Mouse (Mus musculus): ENCODE data around the gene Olfr329-ps. TPM values are rescaled to one million over a fixed set of nuclear protein-coding genes. Genes with fewer than 3 reads are reported as not detected.

The Olfr329-ps gene
- polyA plus RNA-seq (2012; rRNA removed): 0.26 and 0.56 TPM in 2 replicates

- H3K36me3 ChIP-seq (ENCODE audit: control insufficient read depth, insufficient read depth, low read length): no peaks in the 10 kb centered on the region
- no peaks in the 10 kb centered on the region for H3K27me3 ChIP-seq (ENCODE audit: control insufficient read depth, insufficient read depth, low read length)
- no peaks in the 10 kb centered on the region for H3K4me1 ChIP-seq (ENCODE audit: control insufficient read depth, insufficient read depth, low read length)
- H3K27ac ChIP-seq (ENCODE audit: control insufficient read depth, insufficient read depth, low read depth, low read length): no peak within 1 kb of the TSS
- H3K4me3 ChIP-seq (ENCODE audit: control insufficient read depth, low read depth, low read length): no peak within 1 kb of the TSS
- TF ChIP-seq CTCF (IDR thresholded peaks at IDR 0.05; ENCODE audit: control insufficient read depth, insufficient read depth, insufficient replicate concordance, low read depth, low read length) (no peak), POLR2A (IDR thresholded peaks at IDR 0.05; ENCODE audit: control insufficient read depth, low read depth, low read length) (no peak)
These were observed at the start of gene Olfr329-ps for GRCm38 (mm10) chr11:58546322-58546721. Gene Olfr329-ps (minus strand): TSS chr11:58546422.

GRCm38 (mm10) chr11:58594814-58595213 lies 48.6 kb upstream of the Olfr329-ps start, which contains the start of gene Olfr324:
Gene Olfr324 (plus strand): TSS chr11:58595114.
- Histone ChIP-seq H3K4me3 (ENCODE audit: control insufficient read depth, low read depth, low read length) (no peak within 1 kb of the TSS), H3K27me3 (ENCODE audit: control insufficient read depth, insufficient read depth, low read length) (no peaks in the 10 kb centered on the region), H3K27ac (ENCODE audit: control insufficient read depth, insufficient read depth, low read depth, low read length) (no peak within 1 kb of the TSS), H3K4me1 (ENCODE audit: control insufficient read depth, insufficient read depth, low read length) (no peaks in the 10 kb centered on the region), H3K36me3 (ENCODE audit: control insufficient read depth, insufficient read depth, low read length) (no peaks in the 10 kb centered on the region)
- TF ChIP-seq CTCF (IDR thresholded peaks at IDR 0.05; ENCODE audit: control insufficient read depth, insufficient read depth, insufficient replicate concordance, low read depth, low read length) (no peak), POLR2A (IDR thresholded peaks at IDR 0.05; ENCODE audit: control insufficient read depth, low read depth, low read length) (no peak)

- no peak overlapping the region for H3K27ac ChIP-seq (ENCODE audit: control insufficient read depth, insufficient read depth, low read depth, low read length)
- no peak overlapping the region for H3K4me3 ChIP-seq (ENCODE audit: control insufficient read depth, low read depth, low read length)
- H3K36me3 ChIP-seq (ENCODE audit: control insufficient read depth, insufficient read depth, low read length): no peaks in the 10 kb centered on the region
- H3K4me1 ChIP-seq (ENCODE audit: control insufficient read depth, insufficient read depth, low read length): no peaks in the 10 kb centered on the region
- TF ChIP-seq POLR2A (IDR thresholded peaks at IDR 0.05; ENCODE audit: control insufficient read depth, low read depth, low read length): no peak
- TF ChIP-seq CTCF (IDR thresholded peaks at IDR 0.05; ENCODE audit: control insufficient read depth, insufficient read depth, insufficient replicate concordance, low read depth, low read length): no peak
- no peaks in the 10 kb centered on the region for H3K27me3 ChIP-seq (ENCODE audit: control insufficient read depth, insufficient read depth, low read length)
These were observed 42.5 kb upstream of the Olfr329-ps start for GRCm38 (mm10) chr11:58588620-58589250.

- TF ChIP-seq POLR2A (IDR thresholded peaks at IDR 0.05; ENCODE audit: control insufficient read depth, low read depth, low read length): no peak
- peak; percentile 30; the same call in 1 of the 2 replicates for TF ChIP-seq CTCF (IDR thresholded peaks at IDR 0.05; ENCODE audit: control insufficient read depth, insufficient read depth, insufficient replicate concordance, low read depth, low read length)
- Histone ChIP-seq H3K36me3 (ENCODE audit: control insufficient read depth, insufficient read depth, low read length) (no peaks in the 10 kb centered on the region), H3K4me1 (ENCODE audit: control insufficient read depth, insufficient read depth, low read length) (no peaks in the 10 kb centered on the region), H3K27me3 (ENCODE audit: control insufficient read depth, insufficient read depth, low read length) (no peaks in the 10 kb centered on the region), H3K27ac (ENCODE audit: control insufficient read depth, insufficient read depth, low read depth, low read length) (no peak overlapping the region), H3K4me3 (ENCODE audit: control insufficient read depth, low read depth, low read length) (no peak overlapping the region)
These were observed 41.7 kb upstream of the Olfr329-ps start for GRCm38 (mm10) chr11:58587898-58588348.

- no peak overlapping the region for H3K27ac ChIP-seq (ENCODE audit: control insufficient read depth, insufficient read depth, low read depth, low read length)
- H3K4me1 ChIP-seq (ENCODE audit: control insufficient read depth, insufficient read depth, low read length): no peaks in the 10 kb centered on the region
- H3K27me3 ChIP-seq (ENCODE audit: control insufficient read depth, insufficient read depth, low read length): no peaks in the 10 kb centered on the region
- no peak overlapping the region for H3K4me3 ChIP-seq (ENCODE audit: control insufficient read depth, low read depth, low read length)
- no peak for TF ChIP-seq POLR2A (IDR thresholded peaks at IDR 0.05; ENCODE audit: control insufficient read depth, low read depth, low read length)
- TF ChIP-seq CTCF (IDR thresholded peaks at IDR 0.05; ENCODE audit: control insufficient read depth, insufficient read depth, insufficient replicate concordance, low read depth, low read length): no peak
- H3K36me3 ChIP-seq (ENCODE audit: control insufficient read depth, insufficient read depth, low read length): no peaks in the 10 kb centered on the region
These were observed 32.4 kb upstream of the Olfr329-ps start for GRCm38 (mm10) chr11:58578636-58579035.

GRCm38 (mm10) chr11:58577430-58577829 lies 31.2 kb upstream of the Olfr329-ps start, which contains the start of gene Olfr325:
Gene Olfr325 (plus strand): TSS chr11:58577730.
- TF ChIP-seq CTCF (IDR thresholded peaks at IDR 0.05; ENCODE audit: control insufficient read depth, insufficient read depth, insufficient replicate concordance, low read depth, low read length) (no peak), POLR2A (IDR thresholded peaks at IDR 0.05; ENCODE audit: control insufficient read depth, low read depth, low read length) (no peak)
- Histone ChIP-seq H3K27ac (ENCODE audit: control insufficient read depth, insufficient read depth, low read depth, low read length) (no peak within 1 kb of the TSS), H3K4me1 (ENCODE audit: control insufficient read depth, insufficient read depth, low read length) (no peaks in the 10 kb centered on the region), H3K27me3 (ENCODE audit: control insufficient read depth, insufficient read depth, low read length) (no peaks in the 10 kb centered on the region), H3K4me3 (ENCODE audit: control insufficient read depth, low read depth, low read length) (no peak within 1 kb of the TSS), H3K36me3 (ENCODE audit: control insufficient read depth, insufficient read depth, low read length) (no peaks in the 10 kb centered on the region)

GRCm38 (mm10) chr11:58570405-58570804 lies 24.2 kb upstream of the Olfr329-ps start, which contains the start of gene Olfr224:
Gene Olfr224 (minus strand): TSS chr11:58570553.
- Histone ChIP-seq H3K4me3 (ENCODE audit: control insufficient read depth, low read depth, low read length) (no peak within 1 kb of the TSS), H3K4me1 (ENCODE audit: control insufficient read depth, insufficient read depth, low read length) (no peaks in the 10 kb centered on the region), H3K27me3 (ENCODE audit: control insufficient read depth, insufficient read depth, low read length) (no peaks in the 10 kb centered on the region), H3K36me3 (ENCODE audit: control insufficient read depth, insufficient read depth, low read length) (no peaks in the 10 kb centered on the region), H3K27ac (ENCODE audit: control insufficient read depth, insufficient read depth, low read depth, low read length) (no peak within 1 kb of the TSS)
- TF ChIP-seq CTCF (IDR thresholded peaks at IDR 0.05; ENCODE audit: control insufficient read depth, insufficient read depth, insufficient replicate concordance, low read depth, low read length): no peak
- no peak for TF ChIP-seq POLR2A (IDR thresholded peaks at IDR 0.05; ENCODE audit: control insufficient read depth, low read depth, low read length)

Data from testis, adult 2 months (tissue).